Mouse (Mus musculus): ENCODE data around the gene Ptger1. TPM values are rescaled to one million over a fixed set of nuclear protein-coding genes. Genes with fewer than 3 reads are reported as not detected.

Gene Ptger1
- polyA plus RNA-seq, 1 experiment from 2014 or later, result 1.2 TPM

DNA sequence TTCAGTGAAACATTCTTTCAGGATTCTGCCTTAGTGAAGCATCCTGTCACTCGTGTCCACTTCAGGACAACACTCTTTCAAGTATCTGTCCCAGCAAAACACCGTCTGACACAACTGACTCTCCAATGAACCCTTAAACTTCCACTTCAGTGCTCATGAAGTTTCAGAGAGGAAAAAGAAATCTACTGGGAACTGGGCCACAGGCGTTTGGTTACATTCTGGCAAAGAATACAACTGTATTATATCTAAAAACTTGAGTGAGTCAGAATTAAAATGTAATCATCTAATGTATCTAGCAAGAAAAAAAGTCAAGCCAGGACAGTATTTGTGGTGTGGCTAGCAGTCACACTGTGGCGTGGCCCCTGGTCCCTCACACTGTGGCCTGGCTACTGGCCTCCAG, 27.6 kb upstream of the Ptger1 start:
- 69% methylated on average over 4 of the region's 4 CpGs for WGBS
- Histone ChIP-seq H3K4me3 (no peak overlapping the region), H3K27me3 (no peaks in the 10 kb centered on the region), H3K9me3 (0 out of 2 replicates have a peak, but pooled peaks cover 4% of the 10 kb centered on the region), H3K4me2 (replicated peaks) (no peak overlapping the region), H3K27ac (replicated peaks) (no peak overlapping the region), H3K9ac (replicated peaks) (no peak overlapping the region), H3K4me1 (no peaks in the 10 kb centered on the region), H3K36me3 (no peaks in the 10 kb centered on the region)
- no peak for ATAC-seq (replicated peaks)

DNA sequence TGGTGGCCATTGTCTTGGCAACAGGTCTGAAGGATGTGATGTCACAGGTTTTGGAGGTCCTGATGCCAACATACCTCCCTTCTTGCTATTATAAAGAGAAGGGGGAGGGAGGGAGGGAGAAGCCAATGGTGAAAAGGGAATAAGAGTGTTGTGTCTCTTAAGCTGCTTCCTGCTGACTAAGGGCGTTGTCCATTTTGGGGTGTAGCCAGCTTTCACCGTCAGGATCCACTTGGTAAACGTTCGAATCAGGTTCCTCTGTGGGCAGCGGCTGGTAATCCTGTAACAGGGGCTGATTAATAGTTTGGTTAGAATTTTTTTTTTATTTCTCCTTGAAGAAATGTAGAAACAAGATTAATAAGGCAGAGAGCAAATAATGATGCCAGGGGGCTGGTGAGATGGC, 26.8 kb upstream of the Ptger1 start:
- Histone ChIP-seq H3K27ac (replicated peaks) (no peak overlapping the region), H3K27me3 (no peaks in the 10 kb centered on the region), H3K4me1 (no peaks in the 10 kb centered on the region), H3K4me2 (replicated peaks) (no peak overlapping the region), H3K9me3 (0 out of 2 replicates have a peak, but pooled peaks cover 4% of the 10 kb centered on the region), H3K9ac (replicated peaks) (no peak overlapping the region), H3K4me3 (no peak overlapping the region), H3K36me3 (no peaks in the 10 kb centered on the region)
- ATAC-seq (replicated peaks), result no peak
- 64% methylated on average over 5 of the region's 5 CpGs for WGBS

DNA sequence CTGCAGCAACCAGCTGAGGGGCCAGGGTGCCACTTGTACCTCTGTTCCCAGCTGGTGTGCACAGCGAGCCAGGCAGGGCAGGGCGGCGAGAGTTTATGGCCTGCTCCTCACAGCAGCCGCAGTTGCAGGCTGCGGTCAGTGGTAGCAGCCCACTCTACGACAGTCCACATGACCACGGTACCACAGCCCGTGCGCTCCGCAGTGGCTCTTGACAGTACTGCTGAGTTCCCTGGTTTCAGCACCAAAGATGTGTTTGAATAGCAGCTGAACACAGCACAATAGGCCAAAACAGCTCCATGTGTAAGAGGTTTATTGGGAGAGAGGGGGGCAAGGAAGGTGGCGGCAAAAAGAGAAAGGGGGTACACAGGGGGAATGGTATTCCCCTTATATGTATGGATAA, 19.0 kb upstream of the Ptger1 start:
- no peak for ATAC-seq (replicated peaks)
- Histone ChIP-seq H3K4me2 (replicated peaks) (no peak overlapping the region), H3K27me3 (no peaks in the 10 kb centered on the region), H3K9ac (replicated peaks) (no peak overlapping the region), H3K9me3 (no peaks in the 10 kb centered on the region), H3K4me1 (peaks cover 4% of the 10 kb centered on the region; the same call in 1 of the 2 replicates), H3K36me3 (no peaks in the 10 kb centered on the region), H3K4me3 (no peak overlapping the region), H3K27ac (replicated peaks) (no peak overlapping the region)
- WGBS, result 97% methylated on average over 11 of the region's 11 CpGs

GRCm38 (mm10) chr8:83648031-83648430, 18.4 kb upstream of the Ptger1 start:
- Histone ChIP-seq H3K27ac (replicated peaks) (no peak overlapping the region), H3K36me3 (no peaks in the 10 kb centered on the region), H3K9ac (replicated peaks) (no peak overlapping the region), H3K9me3 (no peaks in the 10 kb centered on the region), H3K4me3 (no peak overlapping the region), H3K27me3 (no peaks in the 10 kb centered on the region), H3K4me1 (peaks cover 6% of the 10 kb centered on the region), H3K4me2 (replicated peaks) (no peak overlapping the region)
- WGBS, result 91% methylated on average over 4 of the region's 4 CpGs
- ATAC-seq (replicated peaks), result no peak

DNA sequence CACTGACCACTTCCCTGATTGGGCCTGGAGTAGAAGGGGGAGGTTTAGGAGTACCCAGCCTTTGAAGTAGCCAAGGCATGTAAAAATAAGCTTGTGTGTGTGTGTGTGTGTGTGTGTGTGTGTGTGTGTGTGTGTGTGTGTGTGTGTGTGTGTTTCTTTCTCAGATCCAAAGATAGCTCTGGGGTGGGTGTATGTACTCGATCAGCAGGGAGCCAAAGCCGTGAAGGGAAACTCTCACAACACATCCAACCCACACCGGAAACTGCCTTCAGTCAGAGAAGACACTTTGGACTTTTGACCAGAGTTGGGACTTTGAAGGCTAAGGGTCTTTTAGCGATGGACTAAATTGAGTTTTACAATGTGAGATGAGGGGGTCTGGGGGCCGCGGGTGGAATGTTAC, 16.8 kb upstream of the Ptger1 start:
- Histone ChIP-seq H3K4me3 (no peak overlapping the region), H3K9ac (replicated peaks) (no peak overlapping the region), H3K27me3 (no peaks in the 10 kb centered on the region), H3K9me3 (no peaks in the 10 kb centered on the region), H3K4me2 (replicated peaks) (no peak overlapping the region), H3K36me3 (no peaks in the 10 kb centered on the region), H3K4me1 (peaks cover 19% of the 10 kb centered on the region), H3K27ac (replicated peaks) (no peak overlapping the region)
- no peak for ATAC-seq (replicated peaks)
- 96% methylated on average over 6 of the region's 6 CpGs for WGBS

DNA sequence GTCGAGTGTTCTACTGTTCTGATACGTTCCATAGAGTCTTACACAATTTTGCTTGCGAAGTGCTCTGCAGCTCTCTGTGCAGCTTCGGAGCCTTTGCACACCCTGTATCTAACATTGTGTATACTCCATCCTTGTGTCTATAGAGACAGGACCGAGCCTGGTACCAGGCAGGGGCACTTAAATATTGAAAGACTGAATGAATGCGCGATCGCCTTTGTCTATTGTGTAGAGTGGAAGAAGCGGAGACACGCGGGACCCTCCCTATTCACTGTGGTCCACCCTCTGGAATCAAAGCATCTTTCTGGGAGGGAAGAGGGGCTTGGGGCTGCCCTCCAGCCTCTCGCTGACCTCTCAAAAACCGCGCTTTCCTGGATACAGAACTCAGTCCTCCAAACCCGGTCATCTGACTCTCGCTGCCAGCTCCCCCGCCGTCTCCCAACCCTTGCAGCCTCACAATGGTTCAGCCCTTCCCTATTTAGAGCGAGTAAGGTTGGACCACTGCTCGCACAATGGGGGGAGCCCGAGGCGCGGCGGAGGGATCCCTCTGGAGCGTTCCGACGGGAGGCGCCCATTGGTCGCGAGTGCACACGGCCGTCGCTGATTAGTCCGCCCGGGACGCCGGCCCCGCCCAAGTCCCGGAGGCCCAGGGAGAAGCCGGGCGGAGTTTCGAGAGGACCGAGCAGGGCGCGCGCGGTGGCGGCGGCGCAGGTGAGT, 14.3 kb upstream of the Ptger1 start, which contains the start of gene Gipc1:
TSS of gene Gipc1 (plus strand) at position 648 of the 714 bp plus-strand sequence.
- WGBS, result 3% methylated on average over 50 of the region's 50 CpGs
- Histone ChIP-seq H3K4me1 (peaks cover 25% of the 10 kb centered on the region), H3K4me3 (peak within 1 kb of the TSS; percentile 64), H3K4me2 (replicated peaks) (peak within 1 kb of the TSS; percentile 71), H3K9me3 (no peaks in the 10 kb centered on the region), H3K27me3 (no peaks in the 10 kb centered on the region), H3K9ac (replicated peaks) (peak within 1 kb of the TSS; percentile 86), H3K27ac (replicated peaks) (peak within 1 kb of the TSS; percentile 95), H3K36me3 (no peaks in the 10 kb centered on the region)
- ATAC-seq (replicated peaks), result peak; percentile 98

DNA sequence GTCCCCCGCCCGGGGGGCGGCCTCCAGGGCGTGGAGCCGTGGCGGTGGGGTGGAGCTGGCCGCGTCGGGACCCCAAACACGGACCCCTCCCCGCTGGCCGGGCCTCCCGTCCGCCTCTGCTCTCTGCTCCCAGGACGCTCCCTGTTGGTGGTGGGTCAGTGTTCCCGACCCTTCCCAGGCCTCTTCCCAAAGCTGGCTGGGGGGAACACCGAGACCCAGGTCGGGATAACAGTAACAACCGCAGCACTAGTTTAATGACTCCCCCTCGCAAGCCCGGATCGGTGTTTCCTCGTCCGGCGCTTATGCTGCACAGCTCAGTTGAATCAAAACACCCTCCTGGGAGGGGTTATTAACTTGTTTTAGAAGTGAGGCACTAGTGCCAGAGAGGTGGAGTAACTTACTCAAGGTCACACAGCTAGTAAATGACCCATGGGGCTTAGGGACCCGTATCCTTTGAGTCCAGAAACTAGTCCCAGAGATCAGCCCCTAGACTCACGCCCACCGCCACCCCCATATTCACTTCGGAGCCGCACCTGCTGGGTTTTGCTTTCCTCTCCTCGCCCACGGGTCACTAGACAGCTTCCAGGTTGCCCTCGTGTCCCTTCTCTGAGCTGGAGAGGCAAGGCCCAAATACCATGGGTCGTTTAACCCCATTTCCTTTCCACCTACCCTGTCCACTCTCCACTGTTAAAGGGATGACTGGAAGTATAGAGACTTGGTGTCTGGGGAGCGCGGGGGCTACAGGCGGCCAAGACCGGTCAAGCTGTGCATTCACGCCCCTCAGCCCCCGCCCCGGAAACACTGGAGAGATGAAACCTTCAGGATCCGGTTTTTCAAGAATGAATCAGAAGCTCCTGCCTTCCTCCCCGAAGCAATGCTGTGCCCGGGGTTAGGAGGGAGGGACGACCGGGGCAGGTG, 13.5 kb upstream of the Ptger1 start:
- Histone ChIP-seq H3K9ac (replicated peaks) (peak overlapping the region; percentile 67), H3K4me2 (replicated peaks) (peak overlapping the region; percentile 71), H3K27ac (replicated peaks) (peak overlapping the region; percentile 38), H3K4me1 (peaks cover 25% of the 10 kb centered on the region), H3K36me3 (no peaks in the 10 kb centered on the region; the same call in 1 of the 2 replicates), H3K4me3 (peak overlapping the region; percentile 64), H3K27me3 (no peaks in the 10 kb centered on the region), H3K9me3 (no peaks in the 10 kb centered on the region)
- ATAC-seq (replicated peaks), result no peak; the same call in 1 of the 2 replicates
- 3% methylated on average over 46 of the region's 46 CpGs for WGBS

DNA sequence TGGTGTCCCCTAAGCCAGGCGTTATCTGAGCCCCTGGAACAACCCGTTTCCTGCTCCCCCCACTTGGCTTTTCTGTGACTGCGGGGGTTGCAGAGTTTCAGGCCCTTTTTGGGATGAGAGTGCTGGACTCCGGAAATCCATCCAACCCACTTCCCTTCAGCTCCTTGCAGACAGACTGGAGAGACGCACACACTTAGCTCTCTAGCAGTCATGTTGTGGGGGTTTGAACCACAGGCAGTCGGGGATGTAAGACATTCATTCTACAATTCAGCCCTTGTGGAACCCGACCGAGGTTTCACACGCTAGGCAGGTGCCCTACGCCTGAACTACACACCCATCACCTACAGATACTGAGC, 12.8 kb upstream of the Ptger1 start:
- no peaks in the 10 kb centered on the region; the same call in 1 of the 2 replicates for H3K36me3 ChIP-seq
- no peak overlapping the region for H3K27ac ChIP-seq (replicated peaks)
- peak overlapping the region; percentile 71 for H3K4me2 ChIP-seq (replicated peaks)
- H3K27me3 ChIP-seq, result no peaks in the 10 kb centered on the region
- H3K4me1 ChIP-seq, result peaks cover 25% of the 10 kb centered on the region
- WGBS, result 50% methylated on average over 10 of the region's 10 CpGs
- peak overlapping the region; percentile 67 for H3K9ac ChIP-seq (replicated peaks)
- peak overlapping the region; percentile 64 for H3K4me3 ChIP-seq
- H3K9me3 ChIP-seq, result no peaks in the 10 kb centered on the region
- no peak for ATAC-seq (replicated peaks)

DNA sequence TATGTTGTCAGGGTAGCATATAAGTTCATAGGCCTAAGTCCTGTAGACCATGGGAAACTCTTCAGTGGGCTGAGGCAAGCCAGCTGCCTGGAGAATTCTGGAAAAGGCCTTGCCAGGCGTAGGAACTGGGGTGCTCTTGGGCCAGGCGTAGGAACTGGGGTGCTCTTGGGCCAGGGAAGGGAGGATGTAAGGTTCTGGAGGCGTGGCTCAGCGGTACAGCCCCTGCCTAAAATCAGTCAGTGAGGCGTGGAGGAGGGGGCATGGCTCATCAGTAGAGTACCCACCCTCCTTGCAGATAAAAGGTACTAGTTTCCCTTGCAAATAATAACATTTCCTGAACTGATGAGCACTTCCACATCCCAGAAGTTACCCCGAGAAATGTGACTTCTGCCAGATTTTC, 11.8 kb upstream of the Ptger1 start:
- Histone ChIP-seq H3K9me3 (no peaks in the 10 kb centered on the region), H3K27ac (replicated peaks) (no peak overlapping the region), H3K27me3 (no peaks in the 10 kb centered on the region), H3K4me1 (peaks cover 27% of the 10 kb centered on the region), H3K36me3 (no peaks in the 10 kb centered on the region; the same call in 1 of the 2 replicates), H3K9ac (replicated peaks) (no peak overlapping the region), H3K4me3 (no peak overlapping the region), H3K4me2 (replicated peaks) (no peak overlapping the region)
- WGBS, result 94% methylated on average over 6 of the region's 6 CpGs
- ATAC-seq (replicated peaks), result no peak

GRCm38 (mm10) chr8:83656043-83656442, 10.4 kb upstream of the Ptger1 start:
- H3K27me3 ChIP-seq, result no peaks in the 10 kb centered on the region
- no peaks in the 10 kb centered on the region for H3K9me3 ChIP-seq
- H3K9ac ChIP-seq (replicated peaks), result no peak overlapping the region
- H3K27ac ChIP-seq (replicated peaks), result no peak overlapping the region
- ATAC-seq (replicated peaks), result no peak
- 91% methylated on average over 9 of the region's 9 CpGs for WGBS
- H3K4me3 ChIP-seq, result no peak overlapping the region
- no peak overlapping the region for H3K4me2 ChIP-seq (replicated peaks)
- no peaks in the 10 kb centered on the region; the same call in 1 of the 2 replicates for H3K36me3 ChIP-seq
- peaks cover 41% of the 10 kb centered on the region for H3K4me1 ChIP-seq

DNA sequence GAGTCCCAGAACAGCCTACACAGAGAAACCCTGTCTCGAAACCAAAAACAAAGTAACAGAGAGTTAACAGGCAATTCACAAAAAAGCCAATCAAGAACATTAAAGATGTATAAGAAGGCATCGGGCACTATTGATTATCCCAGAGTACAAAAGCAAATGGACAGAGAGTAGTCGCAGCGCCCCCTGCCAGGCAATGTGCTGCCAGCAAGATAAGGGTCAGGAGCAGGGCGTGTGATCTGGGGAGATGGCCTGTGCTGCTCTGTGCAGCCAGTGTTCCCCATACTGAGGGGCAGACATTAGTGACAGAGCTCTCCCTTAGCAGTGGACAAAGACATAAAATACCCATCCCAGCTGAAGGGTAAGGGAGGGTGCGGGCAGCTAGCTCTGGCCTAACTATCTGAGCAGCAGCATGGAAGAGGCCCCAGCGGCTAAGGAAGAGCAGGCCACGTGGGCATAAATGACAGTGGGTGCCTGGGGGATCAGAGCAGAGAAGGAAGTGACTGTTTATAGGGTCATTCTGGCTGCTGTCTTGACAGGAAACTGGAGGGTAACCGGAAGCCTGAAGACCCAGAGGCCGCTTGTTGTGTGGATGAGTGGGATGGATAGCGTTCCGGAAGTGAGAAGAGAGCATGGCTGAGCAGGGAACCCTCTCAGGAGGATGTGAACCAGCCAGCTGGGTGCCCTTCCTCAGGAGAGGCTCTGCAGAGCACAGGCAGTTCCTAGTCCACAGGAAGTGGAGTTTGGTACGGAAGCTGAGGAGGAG, 9.8 kb upstream of the Ptger1 start:
- no peak overlapping the region for H3K4me3 ChIP-seq
- peaks cover 44% of the 10 kb centered on the region for H3K4me1 ChIP-seq
- no peak overlapping the region for H3K4me2 ChIP-seq (replicated peaks)
- H3K9ac ChIP-seq (replicated peaks), result no peak overlapping the region
- H3K9me3 ChIP-seq, result no peaks in the 10 kb centered on the region
- WGBS, result 88% methylated on average over 13 of the region's 13 CpGs
- no peaks in the 10 kb centered on the region for H3K27me3 ChIP-seq
- no peak overlapping the region for H3K27ac ChIP-seq (replicated peaks)
- ATAC-seq (replicated peaks), result no peak
- H3K36me3 ChIP-seq, result no peaks in the 10 kb centered on the region; the same call in 1 of the 2 replicates
